Mouse (Mus musculus) liver, embryonic 15.5 days (tissue): Measurements from ENCODE around the gene Ufsp2. TPM values are rescaled to one million over a fixed set of nuclear protein-coding genes. Genes with fewer than 3 reads are reported as not detected.

Experiments
- ATAC-seq: fragments of 200-750 bp; cut with Nextera tagmentation; 2 replicates; pipeline ENCODE4 v1.8.0; 2017; ENCODE audit warnings: moderate number of reproducible peaks, mild to moderate bottlenecking, moderate library complexity; ENCODE audit not compliant: insufficient read depth
- H3K27ac ChIP-seq: fragments of 300-500 bp; sonication (generic); replicated peaks from 2 replicates; pipeline ENCODE4 v1.5.1; 2015; ENCODE audit warnings: mild to moderate bottlenecking, inconsistent platforms
- H3K27me3 ChIP-seq: fragments of 300-500 bp; sonication (generic); 2 replicates; pipeline ENCODE4 v1.6.1; 2015; ENCODE audit warnings: mild to moderate bottlenecking, inconsistent platforms
- H3K36me3 ChIP-seq: fragments of 300-500 bp; sonication (generic); replicated peaks from 2 replicates; pipeline ENCODE4 v1.6.1; 2015; ENCODE audit warnings: moderate library complexity, mild to moderate bottlenecking, inconsistent platforms
- H3K4me1 ChIP-seq: fragments of 300-500 bp; sonication (generic); replicated peaks from 2 replicates; pipeline ENCODE4 v1.6.1; 2015; ENCODE audit warnings: inconsistent platforms
- H3K4me2 ChIP-seq: fragments of 300-500 bp; sonication (generic); 2 replicates; pipeline ENCODE4 v1.6.1; 2015; ENCODE audit warnings: moderate library complexity, mild to moderate bottlenecking, inconsistent platforms
- H3K4me3 ChIP-seq: fragments of 300-500 bp; sonication (generic); replicated peaks from 2 replicates; pipeline ENCODE4 v1.5.1; 2015; ENCODE audit warnings: mild to moderate bottlenecking, inconsistent platforms
- H3K9ac ChIP-seq: fragments of 300-500 bp; sonication (generic); 2 replicates; pipeline ENCODE4 v1.6.1; 2015; ENCODE audit warnings: moderate library complexity, mild to moderate bottlenecking, inconsistent platforms
- H3K9me3 ChIP-seq: fragments of 300-500 bp; sonication (generic); replicated peaks from 2 replicates; pipeline ENCODE4 v1.6.1; 2016; ENCODE audit warnings: inconsistent platforms
- WGBS: fragments of 180-500 bp; shearing (Covaris S2); methylation state at CpG from one replicate; pipeline ENCODE4 v1.1.7; 2015; ENCODE audit warnings: mixed read lengths; ENCODE audit not compliant: insufficient replicate concordance; 5-methylcytosine and 5-hydroxymethylcytosine counted together
- polyA plus RNA-seq: library from polyadenylated mRNA; unstranded; fragments of >200 nt; fragmentation: Nextera tagmentation; extraction: Ambion mirVana; gene quantifications from 2 replicates; pipeline ENCODE4 v1.2.1, GENCODE M21; 2015

Ufsp2 gene
- polyA plus RNA-seq, 1 experiment from 2014 or later, result 34.2 TPM

- Histone ChIP-seq H3K36me3 (no peaks in the 10 kb centered on the region), H3K4me1 (no peaks in the 10 kb centered on the region), H3K4me3 (no peak overlapping the region), H3K9me3 (no peaks in the 10 kb centered on the region), H3K27me3 (no peaks in the 10 kb centered on the region), H3K27ac (no peak overlapping the region), H3K4me2 (no peak overlapping the region), H3K9ac (no peak overlapping the region)
- no peak for ATAC-seq
- WGBS, result 63% methylated on average over 9 of the region's 9 CpGs
Observed at GRCm38 (mm10) chr8:46022203-46022602, 46.9 kb downstream of the Ufsp2 start.

GRCm38 (mm10) chr8:46022758-46023157 lies 47.4 kb downstream of the Ufsp2 start:
- no peaks in the 10 kb centered on the region for H3K36me3 ChIP-seq
- no peak for ATAC-seq
- no peaks in the 10 kb centered on the region for H3K9me3 ChIP-seq
- no peak overlapping the region for H3K9ac ChIP-seq
- H3K27me3 ChIP-seq, result no peaks in the 10 kb centered on the region
- no peak overlapping the region for H3K27ac ChIP-seq
- no peak overlapping the region for H3K4me2 ChIP-seq
- WGBS, result 77% methylated on average over 9 of the region's 9 CpGs
- no peak overlapping the region for H3K4me3 ChIP-seq
- no peaks in the 10 kb centered on the region for H3K4me1 ChIP-seq

DNA sequence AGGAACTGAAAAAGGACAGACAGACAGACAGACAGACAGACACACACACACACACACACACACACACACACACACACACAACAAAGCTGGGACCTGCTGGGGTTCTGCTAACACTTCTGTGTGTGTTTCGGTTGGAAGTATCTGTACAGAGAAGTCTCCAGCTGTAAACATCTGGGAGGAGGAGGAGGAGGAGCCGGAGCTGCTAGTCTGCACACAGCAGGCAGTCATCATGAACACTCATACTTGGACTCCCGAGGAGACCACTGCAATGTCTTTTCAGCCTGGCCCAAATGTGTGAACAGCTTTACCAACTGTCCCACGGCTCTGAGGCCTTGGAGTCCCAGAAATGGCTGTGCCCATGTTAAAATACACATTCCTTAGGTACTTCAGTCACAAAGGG lies 49.1 kb downstream of the Ufsp2 start:
- H3K9ac ChIP-seq, result no peak overlapping the region
- H3K9me3 ChIP-seq, result no peaks in the 10 kb centered on the region
- H3K27ac ChIP-seq, result no peak overlapping the region
- H3K4me3 ChIP-seq, result no peak overlapping the region
- H3K4me1 ChIP-seq, result no peaks in the 10 kb centered on the region
- H3K36me3 ChIP-seq, result no peaks in the 10 kb centered on the region
- WGBS, result 59% methylated on average over 4 of the region's 4 CpGs
- H3K4me2 ChIP-seq, result no peak overlapping the region
- no peaks in the 10 kb centered on the region for H3K27me3 ChIP-seq
- no peak for ATAC-seq

- no peak for ATAC-seq
- H3K9me3 ChIP-seq, result no peaks in the 10 kb centered on the region
- 70% methylated on average over 11 of the region's 11 CpGs for WGBS
Observed at GRCm38 (mm10) chr8:46036217-46036616, 60.9 kb downstream of the Ufsp2 start.

DNA sequence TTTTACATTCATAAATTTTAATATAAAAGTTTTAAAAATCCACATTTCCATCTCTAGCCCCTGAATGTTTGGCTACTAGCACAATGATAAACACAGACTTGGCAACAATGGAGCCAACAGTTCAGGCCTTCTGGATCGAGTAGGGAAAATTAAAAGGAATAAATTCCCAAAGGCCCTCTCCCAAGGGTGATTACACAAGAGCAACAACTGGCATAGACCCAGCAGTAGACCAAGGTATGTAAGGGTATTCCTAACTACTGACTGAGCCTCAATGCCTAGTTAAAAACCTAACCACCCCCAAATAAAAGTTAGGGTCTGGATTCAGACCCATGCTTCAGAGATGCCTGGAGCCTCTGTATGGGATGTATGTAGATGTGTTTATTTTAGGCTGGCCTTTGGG lies 64.3 kb downstream of the Ufsp2 start:
- 51% methylated on average over 1 of the region's 1 CpGs for WGBS
- Histone ChIP-seq H3K4me1 (no peaks in the 10 kb centered on the region), H3K27me3 (no peaks in the 10 kb centered on the region), H3K9me3 (no peaks in the 10 kb centered on the region), H3K4me3 (no peak overlapping the region), H3K27ac (no peak overlapping the region), H3K36me3 (peaks cover 14% of the 10 kb centered on the region), H3K4me2 (no peak overlapping the region), H3K9ac (no peak overlapping the region)
- ATAC-seq, result no peak

More at GRCm38 (mm10) chr8:46036217-46036616, 60.9 kb downstream of the Ufsp2 start:
- Histone ChIP-seq H3K4me1 (no peaks in the 10 kb centered on the region), H3K4me2 (no peak overlapping the region), H3K4me3 (no peak overlapping the region), H3K27ac (no peak overlapping the region), H3K36me3 (peaks cover 8% of the 10 kb centered on the region), H3K9ac (no peak overlapping the region), H3K27me3 (no peaks in the 10 kb centered on the region)

DNA sequence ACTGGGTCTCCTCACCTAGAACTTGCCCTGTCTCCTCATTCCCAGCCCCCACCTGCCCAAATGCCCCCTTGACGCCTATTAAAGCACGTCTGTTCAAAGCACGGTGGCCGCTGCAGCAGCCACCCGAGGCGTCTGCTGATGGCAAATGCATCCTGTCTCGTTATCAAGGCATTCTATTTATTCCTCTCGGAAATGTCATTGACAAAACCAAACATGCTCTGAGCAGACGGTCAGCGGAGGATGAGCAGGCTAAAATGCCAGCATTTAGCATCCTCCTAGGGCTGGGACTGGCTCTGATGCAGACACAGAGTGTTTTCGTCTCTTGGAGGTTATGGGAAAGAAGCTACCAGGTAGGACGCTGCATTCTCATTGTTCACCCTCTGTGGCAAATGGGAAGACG lies 64.9 kb downstream of the Ufsp2 start:
- Histone ChIP-seq H3K4me2 (no peak overlapping the region), H3K9me3 (no peaks in the 10 kb centered on the region), H3K27ac (no peak overlapping the region), H3K9ac (no peak overlapping the region), H3K27me3 (no peaks in the 10 kb centered on the region), H3K36me3 (peaks cover 13% of the 10 kb centered on the region), H3K4me3 (no peak overlapping the region), H3K4me1 (no peaks in the 10 kb centered on the region)
- 73% methylated on average over 13 of the region's 13 CpGs for WGBS
- ATAC-seq, result no peak

Other genes with a start within 250 kb of the Ufsp2 start
- 3.6 and 4.4 TPM in 2 replicates for gene Pdlim3, start 90.1 kb upstream of the Ufsp2 start, polyA plus RNA-seq
- not detected in 2 replicates for gene Ccdc110, start 40.9 kb upstream of the Ufsp2 start, polyA plus RNA-seq
- 0.37 and 0.52 TPM in 2 replicates for gene 1700029J07Rik, start 276 bp upstream of the Ufsp2 start, polyA plus RNA-seq
- gene Lrp2bp, start 23.8 kb downstream of the Ufsp2 start, polyA plus RNA-seq, result 0.08 and 0.10 TPM in 2 replicates
- gene Ankrd37, start 30.2 kb downstream of the Ufsp2 start, polyA plus RNA-seq, result 4.9 and 5.7 TPM in 2 replicates
- gene Cfap97, start 176.2 kb downstream of the Ufsp2 start, polyA plus RNA-seq, result 5.8 and 6.9 TPM in 2 replicates
- 3.1 and 3.6 TPM in 2 replicates for gene Snx25, start 176.6 kb downstream of the Ufsp2 start, polyA plus RNA-seq
- 80.7 and 87.4 TPM in 2 replicates for gene Slc25a4, start 235.8 kb downstream of the Ufsp2 start, polyA plus RNA-seq